Mouse (Mus musculus): Measurements from ENCODE around the gene Fbxo40. TPM values are rescaled to one million over a fixed set of nuclear protein-coding genes. Genes with fewer than 3 reads are reported as not detected.

Fbxo40 gene
- polyA plus RNA-seq, 1 experiment from 2014 or later, result 1.2 TPM

- Histone ChIP-seq H3K27ac (ENCODE audit: low read depth, low read length) (no peak overlapping the region), H3K4me2 (replicated peaks; ENCODE audit: low read depth, low read length) (no peak overlapping the region), H3K9me3 (ENCODE audit: control insufficient read depth, low read length) (no peaks in the 10 kb centered on the region), H3K36me3 (ENCODE audit: control insufficient read depth, insufficient read depth, low read length) (peaks cover 81% of the 10 kb centered on the region), H3K27me3 (ENCODE audit: control insufficient read depth, insufficient read depth, low read length) (no peaks in the 10 kb centered on the region), H3K4me3 (ENCODE audit: low read length) (no peak overlapping the region), H3K9ac (ENCODE audit: low read depth, low read length) (no peak overlapping the region), H3K4me1 (ENCODE audit: control insufficient read depth, insufficient read depth, low read length) (no peaks in the 10 kb centered on the region)
- ATAC-seq (ENCODE audit: low FRiP score, low TSS enrichment), result no peak
- WGBS, result 85% methylated on average over 7 of the region's 7 CpGs
Observed at GRCm38 (mm10) chr16:36929216-36929615, 61.1 kb downstream of the Fbxo40 start.

GRCm38 (mm10) chr16:36928106-36928500 lies 62.2 kb downstream of the Fbxo40 start:
- ATAC-seq (ENCODE audit: low FRiP score, low TSS enrichment), result no peak
- Histone ChIP-seq H3K27ac (ENCODE audit: low read depth, low read length) (no peak overlapping the region), H3K9me3 (ENCODE audit: control insufficient read depth, low read length) (no peaks in the 10 kb centered on the region), H3K36me3 (ENCODE audit: control insufficient read depth, insufficient read depth, low read length) (peaks cover 78% of the 10 kb centered on the region), H3K9ac (ENCODE audit: low read depth, low read length) (no peak overlapping the region), H3K4me2 (replicated peaks; ENCODE audit: low read depth, low read length) (no peak overlapping the region), H3K27me3 (ENCODE audit: control insufficient read depth, insufficient read depth, low read length) (no peaks in the 10 kb centered on the region), H3K4me1 (ENCODE audit: control insufficient read depth, insufficient read depth, low read length) (no peaks in the 10 kb centered on the region), H3K4me3 (ENCODE audit: low read length) (no peak overlapping the region)
- 87% methylated on average over 8 of the region's 8 CpGs for WGBS

DNA sequence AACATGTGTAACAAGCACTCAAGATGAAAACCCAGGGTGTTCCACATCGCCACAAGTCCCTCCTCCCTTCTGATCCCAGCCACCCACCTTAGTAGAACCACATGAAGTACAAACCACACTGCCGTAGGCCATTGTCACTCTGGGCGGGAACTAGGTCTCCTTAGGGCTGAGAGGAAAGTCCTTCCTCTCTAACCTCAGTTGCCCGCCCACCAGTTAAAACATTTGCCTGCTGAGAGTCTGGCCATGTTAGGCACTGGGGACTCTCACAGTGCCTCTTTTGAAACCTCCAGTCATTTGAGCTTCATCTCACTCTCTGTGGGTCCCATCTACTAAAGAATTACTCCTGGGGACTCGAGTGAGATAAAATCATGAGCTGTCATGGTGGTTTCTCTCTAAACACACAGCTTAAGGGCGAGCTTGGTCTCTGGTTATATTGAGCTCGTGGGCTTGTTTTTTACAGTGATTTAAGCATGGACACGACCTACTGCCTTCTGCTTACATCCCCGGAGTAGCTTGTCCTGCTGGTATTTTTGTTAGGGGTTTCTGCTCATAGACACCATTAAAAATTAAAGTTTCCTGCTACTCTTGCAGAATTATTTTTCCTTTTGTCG lies 62.7 kb downstream of the Fbxo40 start:
- Histone ChIP-seq H3K9me3 (ENCODE audit: control insufficient read depth, low read length) (no peaks in the 10 kb centered on the region), H3K27me3 (ENCODE audit: control insufficient read depth, insufficient read depth, low read length) (no peaks in the 10 kb centered on the region), H3K4me2 (replicated peaks; ENCODE audit: low read depth, low read length) (no peak overlapping the region), H3K9ac (ENCODE audit: low read depth, low read length) (no peak overlapping the region), H3K36me3 (ENCODE audit: control insufficient read depth, insufficient read depth, low read length) (peaks cover 73% of the 10 kb centered on the region), H3K27ac (ENCODE audit: low read depth, low read length) (no peak overlapping the region), H3K4me1 (ENCODE audit: control insufficient read depth, insufficient read depth, low read length) (no peaks in the 10 kb centered on the region), H3K4me3 (ENCODE audit: low read length) (no peak overlapping the region)
- no peak for ATAC-seq (ENCODE audit: low FRiP score, low TSS enrichment)
- 82% methylated on average over 10 of the region's 10 CpGs for WGBS

- H3K9me3 ChIP-seq (ENCODE audit: control insufficient read depth, low read length), result no peaks in the 10 kb centered on the region
- 92% methylated on average over 10 of the region's 10 CpGs for WGBS
- H3K4me3 ChIP-seq (ENCODE audit: low read length), result no peak overlapping the region
- no peaks in the 10 kb centered on the region for H3K27me3 ChIP-seq (ENCODE audit: control insufficient read depth, insufficient read depth, low read length)
- peaks cover 65% of the 10 kb centered on the region for H3K36me3 ChIP-seq (ENCODE audit: control insufficient read depth, insufficient read depth, low read length)
- H3K4me2 ChIP-seq (replicated peaks; ENCODE audit: low read depth, low read length), result no peak overlapping the region
- H3K9ac ChIP-seq (ENCODE audit: low read depth, low read length), result no peak overlapping the region
- no peak for ATAC-seq (ENCODE audit: low FRiP score, low TSS enrichment)
- H3K27ac ChIP-seq (ENCODE audit: low read depth, low read length), result no peak overlapping the region
- H3K4me1 ChIP-seq (ENCODE audit: control insufficient read depth, insufficient read depth, low read length), result no peaks in the 10 kb centered on the region
Observed at GRCm38 (mm10) chr16:36926514-36927447, 63.5 kb downstream of the Fbxo40 start.

DNA sequence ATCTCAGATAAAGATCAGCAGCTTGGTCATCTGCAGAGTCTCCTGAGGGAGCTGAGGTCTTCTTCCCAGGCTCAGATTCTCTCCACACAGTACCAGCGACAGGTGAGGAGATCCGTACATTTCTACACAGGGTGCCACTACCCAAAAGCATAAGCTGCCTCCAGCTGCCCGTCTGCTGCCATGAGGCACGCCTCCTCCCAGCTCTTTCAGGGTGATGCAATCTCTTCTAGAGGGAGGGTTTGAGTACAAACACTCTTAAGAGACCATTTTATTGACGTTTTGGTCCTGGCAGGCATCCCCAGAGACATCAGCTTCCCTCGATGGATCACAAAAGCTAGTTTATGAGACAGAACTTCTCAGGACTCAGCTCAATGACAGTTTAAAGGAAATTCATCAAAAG lies 64.5 kb downstream of the Fbxo40 start:
- no peak overlapping the region for H3K4me2 ChIP-seq (replicated peaks; ENCODE audit: low read depth, low read length)
- no peak overlapping the region for H3K4me3 ChIP-seq (ENCODE audit: low read length)
- 78% methylated on average over 6 of the region's 6 CpGs for WGBS
- ATAC-seq (ENCODE audit: low FRiP score, low TSS enrichment), result no peak
- no peaks in the 10 kb centered on the region for H3K27me3 ChIP-seq (ENCODE audit: control insufficient read depth, insufficient read depth, low read length)
- no peaks in the 10 kb centered on the region for H3K9me3 ChIP-seq (ENCODE audit: control insufficient read depth, low read length)
- peaks cover 61% of the 10 kb centered on the region for H3K36me3 ChIP-seq (ENCODE audit: control insufficient read depth, insufficient read depth, low read length)
- no peaks in the 10 kb centered on the region for H3K4me1 ChIP-seq (ENCODE audit: control insufficient read depth, insufficient read depth, low read length)
- no peak overlapping the region for H3K27ac ChIP-seq (ENCODE audit: low read depth, low read length)
- H3K9ac ChIP-seq (ENCODE audit: low read depth, low read length), result no peak overlapping the region

DNA sequence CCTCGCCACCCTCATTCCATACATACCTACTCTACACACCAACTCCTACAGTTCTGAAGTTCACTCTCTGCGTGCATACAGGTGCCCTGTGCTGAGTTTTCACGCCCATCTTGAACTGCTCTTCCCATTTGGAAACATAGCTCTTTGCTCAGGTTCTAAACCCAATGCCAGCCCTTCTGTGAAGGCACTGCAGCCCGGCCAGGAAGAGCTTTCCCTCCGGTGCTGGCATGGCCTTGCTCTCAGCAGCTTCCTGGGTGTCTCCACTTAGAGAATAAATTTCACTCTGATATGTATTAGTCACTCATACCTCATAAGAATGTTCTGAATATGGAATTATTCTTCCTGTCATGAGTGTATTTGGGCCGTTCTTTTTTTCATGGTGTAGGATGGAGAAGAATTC lies 64.9 kb downstream of the Fbxo40 start:
- H3K27ac ChIP-seq (ENCODE audit: low read depth, low read length), result no peak overlapping the region
- H3K9ac ChIP-seq (ENCODE audit: low read depth, low read length), result no peak overlapping the region
- H3K4me3 ChIP-seq (ENCODE audit: low read length), result no peak overlapping the region
- H3K4me1 ChIP-seq (ENCODE audit: control insufficient read depth, insufficient read depth, low read length), result no peaks in the 10 kb centered on the region
- H3K36me3 ChIP-seq (ENCODE audit: control insufficient read depth, insufficient read depth, low read length), result peaks cover 61% of the 10 kb centered on the region
- H3K27me3 ChIP-seq (ENCODE audit: control insufficient read depth, insufficient read depth, low read length), result no peaks in the 10 kb centered on the region
- 91% methylated on average over 6 of the region's 6 CpGs for WGBS
- no peak for ATAC-seq (ENCODE audit: low FRiP score, low TSS enrichment)
- no peak overlapping the region for H3K4me2 ChIP-seq (replicated peaks; ENCODE audit: low read depth, low read length)
- H3K9me3 ChIP-seq (ENCODE audit: control insufficient read depth, low read length), result no peaks in the 10 kb centered on the region

DNA sequence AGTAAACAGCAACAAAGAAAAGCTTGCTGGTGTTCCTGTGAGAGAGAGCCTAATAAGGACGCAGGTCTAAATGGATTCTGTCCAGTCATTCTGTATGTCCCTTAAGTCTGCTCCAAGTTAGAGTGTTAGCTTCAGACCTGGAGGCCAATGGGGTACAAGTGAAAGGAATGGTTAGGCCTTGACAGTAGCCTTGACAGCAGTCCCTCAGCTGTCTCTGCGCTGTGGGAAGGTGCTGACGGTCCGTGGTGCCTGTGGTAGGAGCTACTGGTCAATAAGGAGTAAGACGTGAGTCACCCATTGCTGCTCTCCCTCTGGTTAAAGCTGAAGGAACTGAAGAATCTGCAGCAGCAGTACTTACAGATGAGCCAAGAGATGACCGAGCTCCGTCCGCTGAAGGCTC lies 66.0 kb downstream of the Fbxo40 start:
- H3K27ac ChIP-seq (ENCODE audit: low read depth, low read length), result no peak overlapping the region
- no peak overlapping the region for H3K4me3 ChIP-seq (ENCODE audit: low read length)
- ATAC-seq (ENCODE audit: low FRiP score, low TSS enrichment), result no peak
- H3K27me3 ChIP-seq (ENCODE audit: control insufficient read depth, insufficient read depth, low read length), result no peaks in the 10 kb centered on the region
- no peaks in the 10 kb centered on the region for H3K9me3 ChIP-seq (ENCODE audit: control insufficient read depth, low read length)
- H3K9ac ChIP-seq (ENCODE audit: low read depth, low read length), result no peak overlapping the region
- WGBS, result 93% methylated on average over 8 of the region's 8 CpGs
- H3K4me2 ChIP-seq (replicated peaks; ENCODE audit: low read depth, low read length), result no peak overlapping the region
- H3K36me3 ChIP-seq (ENCODE audit: control insufficient read depth, insufficient read depth, low read length), result peaks cover 60% of the 10 kb centered on the region
- H3K4me1 ChIP-seq (ENCODE audit: control insufficient read depth, insufficient read depth, low read length), result no peaks in the 10 kb centered on the region

GRCm38 (mm10) chr16:36921980-36922379 lies 68.3 kb downstream of the Fbxo40 start:
- Histone ChIP-seq H3K4me3 (ENCODE audit: low read length) (no peak overlapping the region), H3K4me1 (ENCODE audit: control insufficient read depth, insufficient read depth, low read length) (no peaks in the 10 kb centered on the region), H3K9ac (ENCODE audit: low read depth, low read length) (no peak overlapping the region), H3K27ac (ENCODE audit: low read depth, low read length) (no peak overlapping the region), H3K9me3 (ENCODE audit: control insufficient read depth, low read length) (no peaks in the 10 kb centered on the region), H3K36me3 (ENCODE audit: control insufficient read depth, insufficient read depth, low read length) (peaks cover 62% of the 10 kb centered on the region), H3K4me2 (replicated peaks; ENCODE audit: low read depth, low read length) (no peak overlapping the region), H3K27me3 (ENCODE audit: control insufficient read depth, insufficient read depth, low read length) (no peaks in the 10 kb centered on the region)
- no peak for ATAC-seq (ENCODE audit: low FRiP score, low TSS enrichment)
- WGBS, result 81% methylated on average over 6 of the region's 6 CpGs

GRCm38 (mm10) chr16:36921067-36921613 lies 69.1 kb downstream of the Fbxo40 start:
- no peak for ATAC-seq (ENCODE audit: low FRiP score, low TSS enrichment)
- H3K4me3 ChIP-seq (ENCODE audit: low read length), result no peak overlapping the region
- H3K36me3 ChIP-seq (ENCODE audit: control insufficient read depth, insufficient read depth, low read length), result peaks cover 60% of the 10 kb centered on the region
- no peak overlapping the region for H3K9ac ChIP-seq (ENCODE audit: low read depth, low read length)
- H3K9me3 ChIP-seq (ENCODE audit: control insufficient read depth, low read length), result no peaks in the 10 kb centered on the region
- no peak overlapping the region for H3K27ac ChIP-seq (ENCODE audit: low read depth, low read length)
- H3K4me1 ChIP-seq (ENCODE audit: control insufficient read depth, insufficient read depth, low read length), result no peaks in the 10 kb centered on the region
- no peaks in the 10 kb centered on the region for H3K27me3 ChIP-seq (ENCODE audit: control insufficient read depth, insufficient read depth, low read length)
- WGBS, result 92% methylated on average over 8 of the region's 8 CpGs
- H3K4me2 ChIP-seq (replicated peaks; ENCODE audit: low read depth, low read length), result no peak overlapping the region
